Mouse (Mus musculus): Measurements from ENCODE around the gene Chchd4. TPM values are rescaled to one million over a fixed set of nuclear protein-coding genes. Genes with fewer than 3 reads are reported as not detected.

Chchd4 gene
- 4.5 TPM in 2 replicates for polyA plus RNA-seq (2012; rRNA removed)

DNA sequence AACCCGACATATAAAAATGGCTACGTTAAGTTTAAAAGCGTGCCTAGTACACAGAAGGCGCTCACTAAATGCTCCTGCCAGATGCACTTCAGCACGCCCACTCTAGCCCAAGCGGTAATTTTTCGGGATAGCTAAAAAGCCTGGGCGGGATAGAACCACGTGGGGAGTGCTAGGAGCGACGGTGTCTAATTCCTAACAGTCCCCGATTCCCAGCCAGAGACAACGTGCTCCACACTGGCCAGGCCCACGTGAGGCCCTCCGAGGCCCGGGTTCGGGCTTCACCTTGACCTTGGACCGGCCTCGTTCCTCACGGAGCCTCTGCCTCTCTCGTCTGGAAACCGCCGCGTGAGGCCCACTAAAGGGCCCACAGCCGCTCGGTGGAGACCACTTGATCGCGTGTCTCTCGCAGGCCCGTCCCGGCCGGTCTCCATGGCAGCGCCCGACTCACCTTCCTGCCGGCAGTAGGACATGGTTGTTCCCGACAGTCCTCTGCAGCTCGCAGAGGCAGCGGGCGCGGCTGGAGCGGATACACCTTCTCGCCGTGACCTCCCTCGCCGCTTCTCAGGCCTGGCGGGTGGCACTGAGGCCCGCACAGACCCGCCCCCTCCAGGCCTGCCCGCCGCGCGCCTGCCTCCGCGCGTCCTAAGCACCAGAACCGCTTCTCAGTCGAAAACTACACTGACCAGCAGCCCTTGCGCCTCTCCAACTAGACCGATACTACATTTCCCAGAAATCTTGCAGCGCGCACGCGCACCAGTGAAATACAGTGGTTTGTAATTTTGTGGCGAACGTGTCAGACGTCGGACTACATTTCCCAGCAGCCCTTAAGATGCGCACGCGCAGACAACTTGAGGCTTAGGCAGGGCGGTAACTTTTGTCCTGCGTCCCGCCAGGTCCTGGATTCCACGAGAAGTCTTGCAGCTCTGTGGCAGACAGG is at the start of gene Chchd4, which contains the start of gene Tmem43:
Chchd4 (minus strand) TSS at position 679 of the 937 bp plus-strand sequence.
Tmem43 (plus strand) TSS at position 836 of the 937 bp plus-strand sequence.

DNA sequence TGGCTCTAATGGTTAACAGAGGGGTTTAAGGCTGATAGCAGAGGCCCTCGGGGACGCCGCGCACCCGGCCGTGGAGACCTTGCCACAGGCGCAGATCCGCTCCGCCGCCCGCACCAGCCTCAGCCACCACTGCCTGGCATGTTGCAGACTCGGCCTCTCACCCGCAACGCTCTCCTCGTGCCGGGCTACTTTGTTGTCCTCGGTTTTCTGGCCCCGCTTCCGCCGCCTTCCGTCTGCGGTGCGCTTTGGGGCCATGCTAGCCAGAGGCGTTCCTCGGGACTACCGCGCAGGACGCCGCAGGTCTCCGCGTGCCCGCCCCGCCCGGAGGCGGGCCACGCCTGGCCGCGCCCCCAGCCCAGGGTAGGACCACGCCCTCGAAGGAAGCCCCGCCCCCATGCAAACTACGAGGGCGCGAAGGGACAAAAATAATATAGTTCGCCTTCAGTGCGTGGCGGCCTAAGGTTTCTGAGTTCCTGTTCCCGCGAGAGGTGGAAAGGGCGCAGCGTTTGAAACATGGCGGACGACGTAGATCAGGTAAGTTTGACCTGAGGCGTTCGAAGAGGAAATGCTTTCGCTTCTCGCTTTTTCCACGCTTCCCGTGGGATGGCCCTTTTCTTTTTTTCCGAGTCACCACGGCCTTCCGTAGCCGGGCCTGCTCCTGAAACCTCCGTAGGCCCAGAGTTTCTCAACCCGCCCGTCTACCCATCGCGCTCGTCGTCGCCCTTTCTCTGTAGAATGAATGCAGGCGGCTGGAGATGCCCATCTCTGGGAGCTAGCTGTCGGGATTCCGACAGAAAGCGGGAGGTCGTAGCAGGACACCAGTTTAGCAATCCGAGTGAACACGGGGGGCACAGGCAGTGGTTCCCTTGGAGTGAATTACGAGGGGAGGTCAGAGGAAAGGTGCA is 42.5 kb upstream of the Chchd4 start, which contains the start of the genes Xpc and Lsm3:
Xpc (minus strand) TSS at position 344 of the 905 bp plus-strand sequence.
Lsm3 (plus strand) TSS at position 384 of the 905 bp plus-strand sequence.

Other genes with a start within 250 kb of the Chchd4 start
- 0.01 TPM in 2 replicates for gene Wnt7a, start 62.2 kb downstream of the Chchd4 start, polyA plus RNA-seq (2012; rRNA removed)
- 7.7 and 8.6 TPM in 2 replicates for gene Tmem43, start 157 bp upstream of the Chchd4 start, polyA plus RNA-seq (2012; rRNA removed)
- gene Xpc, start 42.3 kb upstream of the Chchd4 start, polyA plus RNA-seq (2012; rRNA removed), result 4.0 and 4.3 TPM in 2 replicates
- 46.6 and 47.8 TPM in 2 replicates for gene Lsm3, start 42.4 kb upstream of the Chchd4 start, polyA plus RNA-seq (2012; rRNA removed)
- gene Slc6a6, start 210.5 kb upstream of the Chchd4 start, polyA plus RNA-seq (2012; rRNA removed), result 12.7 and 15.6 TPM in 2 replicates

Measured in liver, embryonic 18 days (tissue).